Mouse (Mus musculus) lung, adult 2 months (tissue): ENCODE measurements around the gene Gm9945. TPM values are rescaled to one million over a fixed set of nuclear protein-coding genes. Genes with fewer than 3 reads are reported as not detected.

Experiments
- DNase-seq: peaks from one replicate; pipeline ENCODE4 v3.0.0; 2022
- H3K4me1 ChIP-seq: fragments of 200-500 bp; 2 replicates; pipeline ENCODE4 v1.6.1; 2011; ENCODE audit warnings: low read length; ENCODE audit not compliant: control insufficient read depth, insufficient read depth
- H3K4me3 ChIP-seq: fragments of 200-500 bp; replicated peaks from 2 replicates; pipeline ENCODE3; 2011; ENCODE audit warnings: low read depth, mild to moderate bottlenecking, control low read depth, low read length; ENCODE audit errors: extremely low read depth
- CTCF ChIP-seq: fragments of 200-500 bp; IDR thresholded peaks from 2 replicates; pipeline ENCODE4 v1.5.1; 2011; ENCODE audit warnings: mild to moderate bottlenecking, low read length, control low read depth; ENCODE audit not compliant: insufficient read depth
- POLR2A ChIP-seq: fragments of 200-500 bp; IDR thresholded peaks from 2 replicates; pipeline ENCODE4 v1.6.1; 2011; ENCODE audit warnings: low read depth, mild to moderate bottlenecking, control low read depth, low read length, borderline replicate concordance; ENCODE audit errors: extremely low read depth
- whole genome bisulfite sequencing: fragments of 180-500 bp; shearing (Covaris S2); methylation state at CpG from one replicate; pipeline ENCODE4 v1.1.7; 2018; 5-methylcytosine and 5-hydroxymethylcytosine counted together
- polyA plus RNA-seq: library from polyadenylated mRNA; depleted of rRNA; stranded (reverse); fragments of >200 nt; gene quantifications from 2 replicates; pipeline ENCODE4 v1.2.3, GENCODE M21; 2012

Gene Gm9945
- polyA plus RNA-seq, 1 experiment = not detected

DNA sequence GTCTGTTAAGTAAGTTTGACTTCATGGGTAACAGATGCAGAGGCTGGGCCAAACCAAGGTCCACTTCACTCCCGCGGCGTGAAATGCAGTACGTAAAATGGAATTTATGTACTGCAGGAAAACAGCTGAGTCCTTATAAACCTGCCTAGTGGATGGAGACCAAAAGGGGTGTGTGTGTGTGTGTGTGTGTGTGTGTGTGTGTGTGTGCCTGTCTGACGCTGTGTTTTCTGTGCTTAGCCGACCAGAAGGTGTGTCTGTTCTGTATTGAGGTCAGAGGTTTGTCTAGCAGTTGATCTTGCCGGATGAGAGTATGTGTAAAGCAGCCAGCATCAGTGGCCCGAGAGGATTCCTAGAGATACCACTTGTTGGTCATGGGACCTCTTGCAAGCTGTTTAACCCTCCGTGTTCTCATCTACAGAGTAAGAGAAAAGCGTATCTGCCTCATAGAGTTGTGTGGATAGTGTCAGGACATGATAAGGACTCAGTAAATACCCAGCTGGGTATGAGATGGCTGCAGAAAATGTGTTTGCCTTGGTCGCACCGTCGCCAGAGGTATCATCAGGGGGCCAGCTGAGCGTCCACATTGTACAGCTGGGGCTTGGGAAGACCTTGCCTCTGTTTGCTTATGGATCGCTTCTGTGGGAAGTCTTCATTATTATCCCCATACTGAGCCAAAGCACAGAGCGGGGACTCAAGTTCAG, 41.3 kb downstream of the Gm9945 start:
- H3K4me1 ChIP-seq = peaks cover 14% of the 10 kb centered on the region
- no peak for TF ChIP-seq CTCF
- TF ChIP-seq POLR2A = no peak
- no peak for DNase-seq
- H3K4me3 ChIP-seq = peak overlapping the region; percentile 42
- WGBS = 42% methylated on average over 16 of the region's 16 CpGs

DNA sequence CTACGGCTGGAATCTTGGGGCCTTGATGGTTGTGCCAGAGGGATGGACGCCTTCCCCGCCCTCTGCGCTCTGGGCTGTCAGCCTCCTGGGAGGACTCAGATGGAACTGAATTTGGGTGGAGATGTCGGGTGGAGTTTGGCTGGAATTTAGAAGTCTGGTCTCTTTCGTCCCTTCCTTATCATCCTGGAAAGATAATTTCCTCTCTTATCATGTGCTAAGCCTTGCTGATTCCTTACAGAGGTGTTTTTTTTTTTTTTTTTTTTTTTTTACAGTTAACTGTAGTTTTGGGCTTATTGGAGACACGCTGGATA, 41.8 kb downstream of the Gm9945 start:
- Histone ChIP-seq H3K4me1 (peaks cover 14% of the 10 kb centered on the region), H3K4me3 (no peak overlapping the region)
- no peak for DNase-seq
- 59% methylated on average over 7 of the region's 7 CpGs for WGBS
- TF ChIP-seq CTCF (no peak), POLR2A (0 out of 2 replicates have a peak, but pooled peaks have one; percentile 23)

DNA sequence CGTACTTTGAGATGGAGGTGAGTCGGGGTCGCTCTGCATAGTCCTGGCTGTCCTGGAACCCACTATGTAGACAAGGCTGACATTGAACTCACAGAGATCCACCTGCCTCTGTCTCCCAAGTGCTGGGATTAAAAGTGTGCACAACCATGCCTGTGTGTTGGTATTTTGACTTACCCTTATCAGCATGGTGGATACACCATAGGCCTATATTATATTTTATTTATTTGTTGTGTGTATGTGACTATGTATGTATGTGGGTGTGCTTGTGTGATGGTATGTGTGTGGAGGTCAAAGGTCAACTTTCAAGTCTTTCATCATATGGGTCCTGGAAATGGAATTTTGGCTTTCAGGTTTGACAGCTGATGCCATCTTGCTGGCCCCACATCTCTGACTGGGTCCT, 42.4 kb downstream of the Gm9945 start:
- no peak overlapping the region for H3K4me3 ChIP-seq
- peaks cover 14% of the 10 kb centered on the region for H3K4me1 ChIP-seq
- 94% methylated on average over 3 of the region's 3 CpGs for WGBS
- TF ChIP-seq CTCF = no peak
- TF ChIP-seq POLR2A = no peak
- DNase-seq = no peak

DNA sequence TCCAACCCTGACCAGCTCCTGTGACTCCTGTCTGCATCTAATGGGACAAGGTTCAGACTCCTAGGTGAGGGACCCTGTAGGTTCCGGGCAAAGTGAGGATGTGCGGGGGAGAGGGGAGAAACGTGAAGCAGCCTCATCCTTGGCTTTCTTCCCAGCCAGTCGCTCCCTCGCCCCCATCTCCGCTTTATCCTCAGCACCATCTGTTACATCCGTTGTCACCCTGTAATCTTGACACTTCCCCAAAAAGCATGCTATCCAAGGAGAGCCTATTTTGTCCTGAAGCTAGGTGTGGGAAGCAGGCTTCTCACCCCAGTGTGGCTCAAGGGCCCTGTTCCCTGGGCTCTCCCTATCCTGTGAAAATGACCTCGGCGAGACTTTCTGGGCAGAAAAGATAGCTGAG, 43.0 kb downstream of the Gm9945 start:
- no peak for DNase-seq
- TF ChIP-seq POLR2A = no peak
- TF ChIP-seq CTCF = no peak
- Histone ChIP-seq H3K4me3 (no peak overlapping the region), H3K4me1 (peaks cover 14% of the 10 kb centered on the region)
- 57% methylated on average over 9 of the region's 9 CpGs for WGBS

DNA sequence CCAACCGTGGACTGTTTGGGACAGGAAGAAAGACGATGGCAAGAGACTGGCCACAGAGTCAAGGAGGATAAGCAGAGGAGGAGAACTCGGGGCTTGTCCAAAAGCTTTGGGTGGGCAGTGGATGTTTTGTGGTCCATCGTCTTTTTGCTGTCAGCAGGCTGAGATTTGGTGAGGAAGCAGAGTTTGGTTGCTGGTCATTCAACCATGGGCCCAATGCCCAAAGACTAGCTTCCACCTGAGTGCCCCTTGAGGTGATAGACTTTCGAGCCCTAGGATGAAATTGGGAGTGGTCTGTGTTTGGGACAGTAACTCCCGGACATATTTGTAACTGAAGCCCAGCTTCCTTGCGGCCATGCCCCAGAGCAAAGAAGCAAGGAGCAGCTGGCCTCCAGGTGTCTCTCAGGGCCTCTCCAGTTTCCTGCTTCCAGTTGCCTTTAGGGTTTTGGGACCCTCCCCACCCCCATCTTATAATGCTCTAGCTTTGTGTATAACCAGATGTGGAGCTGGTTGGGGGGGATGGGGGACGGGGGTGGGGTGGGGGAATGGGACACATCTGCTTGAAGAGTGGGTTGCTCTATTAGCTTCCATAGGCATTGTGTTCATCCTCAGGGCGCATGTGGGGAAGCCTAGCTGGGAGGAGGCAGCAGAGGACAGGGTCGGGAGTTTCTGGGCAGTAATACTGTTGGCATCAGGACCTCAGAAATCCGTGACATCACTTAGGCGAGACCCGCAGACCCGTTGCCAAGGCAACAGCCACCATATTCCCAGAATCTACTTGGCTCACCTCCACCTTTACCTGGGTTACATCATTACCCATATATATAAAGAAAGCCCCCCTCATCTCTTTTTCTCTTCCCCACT, 43.8 kb downstream of the Gm9945 start:
- no peak for DNase-seq
- 83% methylated on average over 14 of the region's 14 CpGs for WGBS
- Histone ChIP-seq H3K4me1 (peaks cover 14% of the 10 kb centered on the region), H3K4me3 (no peak overlapping the region)
- TF ChIP-seq POLR2A (no peak), CTCF (no peak)

DNA sequence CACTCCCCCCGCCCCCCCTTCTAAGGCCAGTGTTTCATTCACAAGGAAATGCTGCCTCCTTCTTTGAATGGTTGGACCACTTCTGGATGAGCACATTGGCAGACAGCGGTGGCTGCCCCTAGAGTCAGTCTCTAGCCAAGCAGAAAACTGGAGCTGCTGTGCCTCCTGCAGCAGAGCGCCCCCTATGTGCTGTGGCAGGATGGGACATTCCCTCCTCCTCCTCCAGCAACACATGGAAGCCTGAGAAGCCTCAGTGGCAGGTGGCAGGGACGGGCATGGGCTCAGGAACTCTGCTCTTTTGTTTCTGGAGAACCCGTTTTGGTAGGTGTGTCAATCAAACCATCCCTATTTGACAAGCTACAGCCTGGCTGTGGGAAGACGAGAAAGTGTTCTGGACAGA, 44.9 kb downstream of the Gm9945 start:
- Histone ChIP-seq H3K4me3 (no peak overlapping the region), H3K4me1 (peaks cover 14% of the 10 kb centered on the region)
- peak; percentile 64 for TF ChIP-seq CTCF
- no peak for TF ChIP-seq POLR2A
- DNase-seq = no peak
- 59% methylated on average over 6 of the region's 6 CpGs for WGBS

DNA sequence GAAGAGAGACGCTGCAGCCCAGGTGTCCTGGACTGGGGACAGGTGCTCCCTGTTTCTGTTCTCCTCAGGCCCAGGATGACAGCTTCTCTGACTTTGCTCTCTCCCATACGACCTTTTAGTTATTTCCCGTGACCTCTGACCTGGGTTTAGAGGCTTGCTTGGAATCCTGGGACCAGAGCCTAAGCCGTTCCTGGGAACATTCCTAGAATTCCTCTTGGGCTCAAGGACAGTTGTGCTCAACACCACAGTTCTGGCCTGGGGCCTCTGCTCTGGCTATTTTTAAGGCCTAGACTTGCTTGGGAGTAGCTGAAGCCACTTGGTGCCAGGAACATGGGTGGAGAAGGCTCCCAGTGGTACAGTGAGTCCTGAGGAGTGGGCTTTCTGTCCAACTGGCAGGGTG, 45.5 kb downstream of the Gm9945 start:
- 63% methylated on average over 4 of the region's 4 CpGs for WGBS
- no peak overlapping the region for H3K4me3 ChIP-seq
- H3K4me1 ChIP-seq = peaks cover 12% of the 10 kb centered on the region
- TF ChIP-seq POLR2A (no peak), CTCF (no peak)
- no peak for DNase-seq

DNA sequence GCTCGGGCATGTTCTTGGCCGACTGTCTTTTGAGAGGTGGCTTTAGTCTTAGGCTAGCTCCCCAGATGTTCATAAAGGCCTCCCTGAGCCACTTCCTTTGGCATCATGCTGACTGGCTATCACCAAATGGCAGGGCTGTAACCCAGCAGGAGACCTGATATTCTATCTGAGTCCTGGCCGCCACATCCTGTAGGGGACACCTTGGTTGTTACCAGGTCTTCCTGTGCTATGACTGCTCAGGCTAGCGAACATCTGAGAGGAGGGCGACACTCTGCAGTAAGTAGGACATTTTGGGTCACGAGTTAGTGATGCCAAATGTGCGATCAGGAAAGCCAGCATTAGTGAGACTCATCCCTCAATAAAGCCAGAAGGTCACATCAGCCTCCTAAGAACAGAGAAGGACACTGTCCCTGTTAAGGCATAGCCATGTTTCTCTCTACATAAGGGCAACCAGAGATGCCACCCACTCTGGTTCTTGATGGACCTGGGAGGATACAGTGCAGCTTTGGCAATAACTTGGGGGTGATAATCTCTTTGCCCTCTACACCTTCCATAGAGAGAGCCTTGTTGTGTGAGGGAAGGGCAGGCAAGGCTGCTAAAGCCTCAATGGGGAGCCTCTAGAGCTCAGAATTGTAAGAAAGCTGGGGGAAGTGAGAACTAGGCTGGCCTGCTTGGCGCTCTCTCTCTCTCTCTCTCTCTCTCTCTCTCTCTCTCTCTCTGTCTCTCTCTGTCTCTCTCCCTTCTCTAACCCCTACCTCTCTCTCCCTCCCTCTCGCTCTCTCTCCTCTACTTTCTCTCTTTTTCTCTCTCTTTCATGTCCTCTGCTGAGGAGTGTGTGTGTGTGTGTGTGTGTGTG, 48.7 kb downstream of the Gm9945 start:
- no peak overlapping the region for H3K4me3 ChIP-seq
- 67% methylated on average over 9 of the region's 9 CpGs for WGBS
- H3K4me1 ChIP-seq = peaks cover 8% of the 10 kb centered on the region
- TF ChIP-seq POLR2A = no peak
- no peak for TF ChIP-seq CTCF
- DNase-seq = no peak

DNA sequence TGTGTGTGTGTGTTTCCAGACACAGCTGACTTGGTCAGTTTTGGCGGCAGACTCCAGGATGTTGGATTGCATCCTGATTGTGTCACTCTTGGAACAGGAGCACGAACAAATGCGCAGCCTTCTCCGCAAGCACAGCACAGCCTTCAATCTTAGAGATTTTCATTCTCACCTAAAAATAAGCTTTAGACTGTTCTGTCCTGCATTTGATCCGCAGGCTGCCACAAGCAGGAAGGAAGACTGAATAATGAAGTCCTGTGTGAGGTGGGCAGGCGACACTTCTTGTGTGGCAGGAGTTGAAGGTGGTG, 49.2 kb downstream of the Gm9945 start:
- TF ChIP-seq POLR2A (no peak), CTCF (no peak)
- Histone ChIP-seq H3K4me1 (peaks cover 8% of the 10 kb centered on the region), H3K4me3 (no peak overlapping the region)
- peak; percentile 34 for DNase-seq
- WGBS = 21% methylated on average over 6 of the region's 6 CpGs
